Mouse (Mus musculus) kidney, adult 2 months (tissue): ENCODE data around the gene Hk2. TPM values are rescaled to one million over a fixed set of nuclear protein-coding genes. Genes with fewer than 3 reads are reported as not detected.
A peak's percentile ranks its signal among the peaks of the same experiment; 100 is the strongest.

Experiments
- DNase-seq: peaks from one replicate; pipeline ENCODE4 v3.0.0; 2021
- H3K27ac ChIP-seq: fragments of 200-500 bp; 2 replicates; pipeline ENCODE4 v1.5.1; 2012; ENCODE audit warnings: low read depth, low read length, control low read depth, inconsistent platforms; ENCODE audit not compliant: insufficient read depth
- H3K27me3 ChIP-seq: fragments of 200-500 bp; replicated peaks from 2 replicates; pipeline ENCODE4 v1.6.1; 2012; ENCODE audit warnings: mild to moderate bottlenecking, moderate library complexity, low read length, inconsistent platforms; ENCODE audit not compliant: control insufficient read depth, insufficient read depth
- H3K36me3 ChIP-seq: fragments of 200-500 bp; 2 replicates; pipeline ENCODE4 v1.6.1; 2012; ENCODE audit warnings: mild to moderate bottlenecking, moderate library complexity, low read length, inconsistent platforms; ENCODE audit not compliant: control insufficient read depth, insufficient read depth
- H3K4me1 ChIP-seq: fragments of 200-500 bp; 2 replicates; pipeline ENCODE4 v1.6.1; 2011; ENCODE audit warnings: low read length; ENCODE audit not compliant: control insufficient read depth, insufficient read depth
- H3K4me3 ChIP-seq: fragments of 200-500 bp; 2 replicates; pipeline ENCODE4 v1.5.1; 2011; ENCODE audit warnings: mild to moderate bottlenecking, low read depth, low read length, control low read depth; ENCODE audit not compliant: insufficient read depth
- CTCF ChIP-seq: fragments of 200-500 bp; conservative IDR thresholded peaks from 2 replicates; pipeline ENCODE4 v1.5.1; 2011; ENCODE audit warnings: low read depth, mild to moderate bottlenecking, control low read depth, low read length, moderate library complexity, mixed read lengths; ENCODE audit not compliant: insufficient read depth, insufficient read length
- POLR2A ChIP-seq: fragments of 200-500 bp; IDR thresholded peaks from one replicate; pipeline ENCODE4 v1.6.1; 2011; ENCODE audit warnings: low read depth, low read length, control low read depth
- WGBS: fragments of 180-500 bp; shearing (Covaris S2); methylation state at CpG from one replicate; pipeline ENCODE4 v1.1.7; 2018; 5-methylcytosine and 5-hydroxymethylcytosine counted together
- polyA plus RNA-seq: library from polyadenylated mRNA; depleted of rRNA; stranded (reverse); fragments of >200 nt; gene quantifications from 2 replicates; pipeline ENCODE4 v1.2.3, GENCODE M21; 2012

The Hk2 gene
- polyA plus RNA-seq, 1 experiment: 6.1 TPM

- no peak for DNase-seq
- WGBS: 85% methylated on average over 4 of the region's 4 CpGs
- no peaks in the 10 kb centered on the region for H3K36me3 ChIP-seq
- H3K27me3 ChIP-seq: no peaks in the 10 kb centered on the region; the same call in 1 of the 2 replicates
- H3K4me1 ChIP-seq: no peaks in the 10 kb centered on the region
- TF ChIP-seq CTCF: no peak
- no peak for TF ChIP-seq POLR2A
- H3K4me3 ChIP-seq: no peak overlapping the region
- H3K27ac ChIP-seq: no peak overlapping the region
These were observed 58.1 kb downstream of the Hk2 start for GRCm38 (mm10) chr6:82716126-82716525.

DNA sequence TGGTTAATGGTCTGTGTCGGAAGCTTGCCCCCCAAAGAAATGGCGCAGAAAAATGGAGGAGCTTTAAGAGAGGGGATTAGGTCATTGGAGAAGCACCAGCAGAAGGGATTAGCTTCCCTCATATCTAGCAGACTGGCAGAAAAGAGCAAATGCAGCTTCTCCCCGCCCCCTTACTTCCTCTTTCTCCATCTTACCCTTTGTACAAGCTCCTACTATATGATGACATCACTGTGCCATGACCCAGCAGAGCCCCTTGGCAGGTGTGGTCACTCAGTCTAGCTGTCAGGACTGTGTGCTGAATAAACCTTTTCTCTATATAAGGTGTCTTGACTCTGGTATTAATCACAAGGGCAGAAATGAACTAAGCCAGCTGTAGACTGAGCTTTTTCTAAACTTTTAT is 58.6 kb downstream of the Hk2 start:
- Histone ChIP-seq H3K27me3 (no peaks in the 10 kb centered on the region; the same call in 1 of the 2 replicates), H3K4me1 (no peaks in the 10 kb centered on the region), H3K4me3 (no peak overlapping the region), H3K27ac (no peak overlapping the region), H3K36me3 (no peaks in the 10 kb centered on the region)
- no peak for TF ChIP-seq CTCF
- TF ChIP-seq POLR2A: no peak
- WGBS: 79% methylated on average over 3 of the region's 3 CpGs
- DNase-seq: no peak

GRCm38 (mm10) chr6:82715253-82715652 is 59.0 kb downstream of the Hk2 start:
- Histone ChIP-seq H3K4me1 (no peaks in the 10 kb centered on the region), H3K4me3 (no peak overlapping the region), H3K27ac (no peak overlapping the region), H3K36me3 (no peaks in the 10 kb centered on the region), H3K27me3 (no peaks in the 10 kb centered on the region; the same call in 1 of the 2 replicates)
- DNase-seq: no peak
- TF ChIP-seq CTCF (no peak), POLR2A (no peak)
- 85% methylated on average over 6 of the region's 6 CpGs for WGBS

DNA sequence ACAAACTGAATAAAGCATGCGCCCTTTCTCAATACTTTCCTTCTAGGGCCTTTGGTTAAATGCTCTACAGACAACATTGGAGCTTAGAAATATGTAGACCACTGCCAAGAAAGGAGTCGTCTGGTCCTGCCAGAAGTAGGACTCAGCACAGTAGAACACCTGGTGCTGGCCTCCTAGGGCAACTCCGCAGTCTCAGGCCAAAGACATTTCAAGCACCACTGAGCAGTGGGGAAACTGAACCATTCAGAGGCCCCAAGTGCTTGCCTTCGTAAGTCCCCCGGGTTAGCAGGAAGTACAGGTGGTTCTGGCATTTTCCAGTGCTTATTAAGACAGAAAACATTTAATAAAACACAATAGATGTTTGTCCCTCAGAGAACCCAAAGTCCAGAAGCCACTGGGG is 59.4 kb downstream of the Hk2 start:
- Histone ChIP-seq H3K36me3 (no peaks in the 10 kb centered on the region), H3K27ac (no peak overlapping the region), H3K4me3 (no peak overlapping the region), H3K27me3 (no peaks in the 10 kb centered on the region; the same call in 1 of the 2 replicates), H3K4me1 (no peaks in the 10 kb centered on the region)
- 61% methylated on average over 5 of the region's 5 CpGs for WGBS
- no peak for TF ChIP-seq POLR2A
- no peak for TF ChIP-seq CTCF
- DNase-seq: no peak

DNA sequence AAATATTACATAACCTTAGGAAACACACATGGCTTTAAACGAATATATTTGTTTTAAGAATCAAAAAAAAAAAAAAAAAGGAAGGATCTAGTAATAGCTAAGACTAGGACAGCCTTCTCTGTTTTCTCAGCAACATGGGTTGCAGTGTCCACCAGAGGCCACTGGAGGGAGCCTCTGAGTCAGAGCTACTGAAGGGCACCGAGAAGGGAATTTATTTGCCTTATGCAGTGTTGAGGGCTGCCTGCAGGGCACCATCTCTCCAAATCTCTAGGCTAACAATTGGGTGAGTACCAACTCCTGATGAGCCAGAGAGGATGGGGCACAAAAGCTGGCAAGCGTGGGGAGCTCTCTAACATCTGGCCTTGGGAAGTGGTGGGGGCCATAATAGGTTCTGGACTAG is 60.0 kb downstream of the Hk2 start:
- WGBS: 24% methylated on average over 3 of the region's 3 CpGs
- no peaks in the 10 kb centered on the region for H3K36me3 ChIP-seq
- H3K27ac ChIP-seq: no peak overlapping the region
- no peaks in the 10 kb centered on the region for H3K4me1 ChIP-seq
- H3K4me3 ChIP-seq: no peak overlapping the region
- TF ChIP-seq CTCF (peak; percentile 75), POLR2A (no peak)
- DNase-seq: peak; percentile 67
- H3K27me3 ChIP-seq: no peaks in the 10 kb centered on the region

- Histone ChIP-seq H3K27ac (no peak overlapping the region), H3K4me1 (no peaks in the 10 kb centered on the region), H3K36me3 (no peaks in the 10 kb centered on the region), H3K4me3 (no peak overlapping the region), H3K27me3 (no peaks in the 10 kb centered on the region)
- TF ChIP-seq CTCF (no peak), POLR2A (no peak)
- WGBS: 67% methylated on average over 3 of the region's 3 CpGs
- no peak for DNase-seq
These were observed 66.5 kb downstream of the Hk2 start for GRCm38 (mm10) chr6:82707742-82708141.

DNA sequence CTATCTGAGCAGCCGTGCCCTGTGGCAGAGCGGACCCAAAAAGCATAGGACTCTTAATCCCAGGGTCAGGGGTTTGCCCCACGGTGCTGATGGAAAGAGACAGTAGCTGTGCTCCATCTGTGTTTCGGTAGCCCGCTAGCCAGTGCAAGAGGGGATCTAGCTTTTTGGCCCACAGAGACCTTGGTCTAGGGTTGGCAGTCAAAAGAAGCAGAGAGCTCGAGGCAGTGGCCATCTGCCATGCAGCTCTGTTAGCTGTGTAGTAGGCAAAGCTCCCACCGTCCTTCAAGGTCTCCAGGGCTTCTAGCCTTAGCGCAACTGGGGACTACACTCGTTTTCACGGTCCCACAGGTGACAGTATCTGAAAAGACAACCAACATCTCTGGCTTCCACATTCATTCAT is 67.0 kb downstream of the Hk2 start:
- H3K27ac ChIP-seq: no peak overlapping the region
- WGBS: 92% methylated on average over 10 of the region's 10 CpGs
- no peaks in the 10 kb centered on the region for H3K4me1 ChIP-seq
- H3K36me3 ChIP-seq: no peaks in the 10 kb centered on the region
- TF ChIP-seq CTCF (no peak), POLR2A (no peak)
- DNase-seq: no peak
- H3K27me3 ChIP-seq: no peaks in the 10 kb centered on the region
- H3K4me3 ChIP-seq: no peak overlapping the region
